In genomic region chr2:113449924-113450323, GRCm38 (mm10) we compare ENCODE assay signal across 14 mouse cellular contexts.
DNase-seq lines count a peak whose midpoint lies in the region; ATAC-seq lines count a peak whose summit lies in the region.
"Had no signal": no experiment of that assay in that cellular context is flagged by ENCODE, and none has a peak within 500 bp of the region (broad histone marks: within the 10 kb centered on the region; RNA-seq: fewer than 3 reads in every experiment).

No protein-coding gene starts in this region.

- ATAC-seq in megakaryocyte, adult 5-6 weeks (ENCODE audit: poor library complexity, severe bottlenecking) = peak; percentile 45
- ATAC-seq: forebrain, embryonic 16.5 days had no signal

- no peaks in the 10 kb centered on the region for H3K9me3 ChIP-seq in forebrain, embryonic 10.5 days
- H3K9me3 ChIP-seq: limb, embryonic 12.5 days; midbrain, embryonic 10.5 days; neural tube, embryonic 15.5 days had no signal

- H3K4me1 ChIP-seq in forebrain, embryonic 10.5 days = peaks cover 26% of the 10 kb centered on the region
- H3K4me1 ChIP-seq: limb, embryonic 12.5 days; neural tube, embryonic 15.5 days had no signal

- peak; percentile 29 for DNase-seq in layer of hippocampus, adult 9-10 months (ENCODE audit: low spot score)
- DNase-seq in layer of hippocampus, adult 8-10 months (ENCODE audit: low spot score in 2 of 2) = no peak
- DNase-seq in Muller cell, postnatal 12 days (ENCODE audit: inconsistent ontology term) = peak; percentile 59
- DNase-seq in adrenal gland, postnatal 10 days = peak; percentile 28
- no peak for DNase-seq in urinary bladder, postnatal 4 days (ENCODE audit: low spot score in 2 of 2)
- no peak for DNase-seq in forebrain, embryonic 10.5 days (ENCODE audit: extremely low spot score, low spot score)
- DNase-seq: embryo, embryonic 11 days; thymus, postnatal 14 days had no signal

- no peak overlapping the region for H3K27ac ChIP-seq in forebrain, embryonic 10.5 days
- H3K27ac ChIP-seq: hindbrain, embryonic 14.5 days; limb, embryonic 12.5 days; midbrain, embryonic 10.5 days; neural tube, embryonic 15.5 days had no signal

- no peak overlapping the region for H3K4me3 ChIP-seq in forebrain, embryonic 10.5 days
- H3K4me3 ChIP-seq: limb, embryonic 12.5 days; midbrain, embryonic 10.5 days; neural tube, embryonic 15.5 days had no signal

- 94% methylated on average over 3 of the region's 3 CpGs for WGBS in forebrain, embryonic 10.5 days

- no peaks in the 10 kb centered on the region for H3K36me3 ChIP-seq in forebrain, embryonic 10.5 days (replicated peaks)
- H3K36me3 ChIP-seq: limb, embryonic 12.5 days; midbrain, embryonic 10.5 days; neural tube, embryonic 15.5 days had no signal

- H3K27me3 ChIP-seq in forebrain, embryonic 10.5 days (ENCODE audit: poor library complexity, severe bottlenecking) = no peaks in the 10 kb centered on the region
- H3K27me3 ChIP-seq: limb, embryonic 12.5 days; neural tube, embryonic 15.5 days had no signal

Comparison
In these comparisons a context has a peak if more than half of its experiments do, and no peak if none do; other contexts are left out.
1. DNase-seq: peak in layer of hippocampus, adult 9-10 months (single experiment), Muller cell, postnatal 12 days (single experiment) and adrenal gland, postnatal 10 days (single experiment); none in layer of hippocampus, adult 8-10 months (0 of 2), urinary bladder, postnatal 4 days (0 of 2) and forebrain, embryonic 10.5 days (single experiment).